Mouse (Mus musculus) midbrain, embryonic 14.5 days (tissue): ENCODE results near the gene Rpa1. TPM values are rescaled to one million over a fixed set of nuclear protein-coding genes. Genes with fewer than 3 reads are reported as not detected.
A peak's percentile ranks its signal among the peaks of the same experiment; 100 is the strongest.

ENCODE experiments used
- ATAC-seq: fragments of 200-750 bp; cut with Nextera tagmentation; 2 replicates; pipeline ENCODE4 v1.8.0; 2017; ENCODE audit warnings: moderate number of reproducible peaks, moderate library complexity; ENCODE audit not compliant: low FRiP score, low TSS enrichment
- DNase-seq: peaks from one replicate; pipeline ENCODE4 v3.0.0-alpha.2; 2015
- H3K27ac ChIP-seq: fragments of 300-500 bp; sonication (generic); replicated peaks from 2 replicates; pipeline ENCODE4 v1.5.1; 2014; ENCODE audit warnings: mild to moderate bottlenecking, low read depth, low read length, moderate library complexity
- H3K27me3 ChIP-seq: fragments of 300-500 bp; sonication (generic); 2 replicates; pipeline ENCODE4 v1.6.1; 2014; ENCODE audit warnings: low read length, control low read depth, mixed read lengths; ENCODE audit not compliant: control insufficient read depth, insufficient read depth
- H3K36me3 ChIP-seq: fragments of 300-500 bp; sonication (generic); 2 replicates; pipeline ENCODE4 v1.6.1; 2014; ENCODE audit warnings: low read length, control low read depth; ENCODE audit not compliant: control insufficient read depth, insufficient read depth
- H3K4me1 ChIP-seq: fragments of 300-500 bp; sonication (generic); 2 replicates; pipeline ENCODE4 v1.6.1; 2014; ENCODE audit warnings: mild to moderate bottlenecking, antibody characterized with exemption, low read length, control low read depth; ENCODE audit not compliant: control insufficient read depth, insufficient read depth
- H3K4me2 ChIP-seq: fragments of 300-500 bp; sonication (generic); 2 replicates; pipeline ENCODE4 v1.6.1; 2014; ENCODE audit warnings: mild to moderate bottlenecking, low read length, moderate library complexity
- H3K4me3 ChIP-seq: fragments of 300-500 bp; sonication (generic); replicated peaks from 2 replicates; pipeline ENCODE4 v1.5.1; 2014; ENCODE audit warnings: low read depth, low read length
- H3K9ac ChIP-seq: fragments of 300-500 bp; sonication (generic); replicated peaks from 2 replicates; pipeline ENCODE4 v1.6.1; 2014; ENCODE audit warnings: mild to moderate bottlenecking, low read length, moderate library complexity
- H3K9me3 ChIP-seq: fragments of 300-500 bp; sonication (generic); 2 replicates; pipeline ENCODE4 v1.6.1; 2016; ENCODE audit warnings: low read length, control low read depth, mixed read lengths; ENCODE audit not compliant: control insufficient read depth
- WGBS: fragments of 180-500 bp; shearing (Covaris S2); extraction: QIAGEN DNeasy Blood & Tissue Kit; methylation state at CpG from one replicate; pipeline ENCODE4 v1.1.7; 2014; 5-methylcytosine and 5-hydroxymethylcytosine counted together
- polyA plus RNA-seq: library from polyadenylated mRNA; unstranded; fragments of >200 nt; fragmentation: Nextera tagmentation; extraction: Ambion mirVana; gene quantifications from 2 replicates; pipeline ENCODE4 v1.2.1, GENCODE M21; 2014

Rpa1 gene
- polyA plus RNA-seq, 1 experiment from 2014 or later, result 50.0 TPM

- Histone ChIP-seq H3K4me1 (no peaks in the 10 kb centered on the region), H3K36me3 (peaks cover 70% of the 10 kb centered on the region), H3K9ac (no peak overlapping the region), H3K27ac (no peak overlapping the region), H3K4me2 (no peak overlapping the region), H3K4me3 (no peak overlapping the region), H3K27me3 (no peaks in the 10 kb centered on the region), H3K9me3 (no peaks in the 10 kb centered on the region)
- no peak for DNase-seq
- no peak for ATAC-seq
- WGBS, result 91% methylated on average over 6 of the region's 6 CpGs
Measured at GRCm38 (mm10) chr11:75311751-75312150, 36.4 kb downstream of the Rpa1 start.

- H3K27ac ChIP-seq, result no peak overlapping the region
- peaks cover 73% of the 10 kb centered on the region for H3K36me3 ChIP-seq
- DNase-seq (no peak), ATAC-seq (no peak)
- no peaks in the 10 kb centered on the region for H3K4me1 ChIP-seq
- no peaks in the 10 kb centered on the region for H3K9me3 ChIP-seq
- H3K4me2 ChIP-seq, result no peak overlapping the region
- 86% methylated on average over 8 of the region's 8 CpGs for WGBS
- no peaks in the 10 kb centered on the region for H3K27me3 ChIP-seq
- H3K9ac ChIP-seq, result no peak overlapping the region
- no peak overlapping the region for H3K4me3 ChIP-seq
Measured at GRCm38 (mm10) chr11:75310813-75311212, 37.3 kb downstream of the Rpa1 start.

- Histone ChIP-seq H3K27ac (no peak overlapping the region), H3K4me1 (no peaks in the 10 kb centered on the region), H3K27me3 (no peaks in the 10 kb centered on the region), H3K9me3 (no peaks in the 10 kb centered on the region), H3K4me2 (no peak overlapping the region), H3K4me3 (no peak overlapping the region), H3K36me3 (peaks cover 61% of the 10 kb centered on the region), H3K9ac (no peak overlapping the region)
- ATAC-seq, result no peak
- 71% methylated on average over 4 of the region's 4 CpGs for WGBS
- peak; percentile 40 for DNase-seq
Measured at GRCm38 (mm10) chr11:75308650-75309049, 39.5 kb downstream of the Rpa1 start.

- 80% methylated on average over 9 of the region's 9 CpGs for WGBS
- Histone ChIP-seq H3K4me3 (no peak overlapping the region), H3K4me1 (peaks cover 8% of the 10 kb centered on the region), H3K9me3 (no peaks in the 10 kb centered on the region), H3K27me3 (no peaks in the 10 kb centered on the region), H3K9ac (no peak overlapping the region), H3K4me2 (no peak overlapping the region), H3K27ac (no peak overlapping the region), H3K36me3 (peaks cover 44% of the 10 kb centered on the region)
- DNase-seq (no peak), ATAC-seq (no peak)
Measured at GRCm38 (mm10) chr11:75304797-75305196, 43.3 kb downstream of the Rpa1 start.

- ATAC-seq (no peak), DNase-seq (no peak)
- Histone ChIP-seq H3K9me3 (no peaks in the 10 kb centered on the region), H3K27ac (peak overlapping the region; percentile 76), H3K9ac (no peak overlapping the region), H3K4me2 (no peak overlapping the region), H3K27me3 (no peaks in the 10 kb centered on the region), H3K4me3 (no peak overlapping the region), H3K36me3 (peaks cover 17% of the 10 kb centered on the region; the same call in 1 of the 2 replicates), H3K4me1 (peaks cover 22% of the 10 kb centered on the region)
- WGBS, result 67% methylated on average over 9 of the region's 9 CpGs
Measured at GRCm38 (mm10) chr11:75300954-75301353, 47.2 kb downstream of the Rpa1 start.

GRCm38 (mm10) chr11:75299786-75300185 lies 48.3 kb downstream of the Rpa1 start:
- Histone ChIP-seq H3K27ac (peak overlapping the region; percentile 76), H3K9ac (no peak overlapping the region), H3K36me3 (peaks cover 14% of the 10 kb centered on the region; the same call in 1 of the 2 replicates), H3K9me3 (no peaks in the 10 kb centered on the region), H3K4me3 (no peak overlapping the region), H3K4me1 (peaks cover 24% of the 10 kb centered on the region), H3K4me2 (peak overlapping the region; percentile 6; the same call in 1 of the 2 replicates), H3K27me3 (no peaks in the 10 kb centered on the region)
- no peak for ATAC-seq
- 32% methylated on average over 10 of the region's 10 CpGs for WGBS
- peak; percentile 57 for DNase-seq

GRCm38 (mm10) chr11:75298491-75298890 lies 49.6 kb downstream of the Rpa1 start:
- 37% methylated on average over 11 of the region's 11 CpGs for WGBS
- Histone ChIP-seq H3K9ac (no peak overlapping the region; the same call in 1 of the 2 replicates), H3K4me2 (no peak overlapping the region), H3K4me1 (peaks cover 36% of the 10 kb centered on the region), H3K9me3 (no peaks in the 10 kb centered on the region), H3K27me3 (no peaks in the 10 kb centered on the region), H3K27ac (0 out of 2 replicates have a peak overlapping the region, but pooled peaks have one; percentile 20), H3K36me3 (peaks cover 14% of the 10 kb centered on the region; the same call in 1 of the 2 replicates), H3K4me3 (no peak overlapping the region)
- DNase-seq (no peak), ATAC-seq (no peak)

- Histone ChIP-seq H3K4me2 (no peak overlapping the region), H3K9me3 (no peaks in the 10 kb centered on the region), H3K27ac (no peak overlapping the region), H3K27me3 (no peaks in the 10 kb centered on the region), H3K9ac (no peak overlapping the region), H3K4me3 (no peak overlapping the region), H3K36me3 (peaks cover 12% of the 10 kb centered on the region; the same call in 1 of the 2 replicates), H3K4me1 (peaks cover 45% of the 10 kb centered on the region)
- DNase-seq (no peak), ATAC-seq (no peak)
- 82% methylated on average over 9 of the region's 9 CpGs for WGBS
Measured at GRCm38 (mm10) chr11:75297631-75298030, 50.5 kb downstream of the Rpa1 start.

GRCm38 (mm10) chr11:75296406-75297005 lies 51.6 kb downstream of the Rpa1 start:
- Histone ChIP-seq H3K36me3 (0 out of 2 replicates have a peak, but pooled peaks cover 3% of the 10 kb centered on the region), H3K4me3 (no peak overlapping the region), H3K27ac (no peak overlapping the region), H3K4me2 (no peak overlapping the region), H3K9me3 (no peaks in the 10 kb centered on the region), H3K9ac (no peak overlapping the region), H3K27me3 (no peaks in the 10 kb centered on the region), H3K4me1 (peaks cover 56% of the 10 kb centered on the region)
- 88% methylated on average over 9 of the region's 9 CpGs for WGBS
- DNase-seq (no peak), ATAC-seq (no peak)
